ENCODE assay signal across 8 mouse cellular contexts in the genomic region with DNA sequence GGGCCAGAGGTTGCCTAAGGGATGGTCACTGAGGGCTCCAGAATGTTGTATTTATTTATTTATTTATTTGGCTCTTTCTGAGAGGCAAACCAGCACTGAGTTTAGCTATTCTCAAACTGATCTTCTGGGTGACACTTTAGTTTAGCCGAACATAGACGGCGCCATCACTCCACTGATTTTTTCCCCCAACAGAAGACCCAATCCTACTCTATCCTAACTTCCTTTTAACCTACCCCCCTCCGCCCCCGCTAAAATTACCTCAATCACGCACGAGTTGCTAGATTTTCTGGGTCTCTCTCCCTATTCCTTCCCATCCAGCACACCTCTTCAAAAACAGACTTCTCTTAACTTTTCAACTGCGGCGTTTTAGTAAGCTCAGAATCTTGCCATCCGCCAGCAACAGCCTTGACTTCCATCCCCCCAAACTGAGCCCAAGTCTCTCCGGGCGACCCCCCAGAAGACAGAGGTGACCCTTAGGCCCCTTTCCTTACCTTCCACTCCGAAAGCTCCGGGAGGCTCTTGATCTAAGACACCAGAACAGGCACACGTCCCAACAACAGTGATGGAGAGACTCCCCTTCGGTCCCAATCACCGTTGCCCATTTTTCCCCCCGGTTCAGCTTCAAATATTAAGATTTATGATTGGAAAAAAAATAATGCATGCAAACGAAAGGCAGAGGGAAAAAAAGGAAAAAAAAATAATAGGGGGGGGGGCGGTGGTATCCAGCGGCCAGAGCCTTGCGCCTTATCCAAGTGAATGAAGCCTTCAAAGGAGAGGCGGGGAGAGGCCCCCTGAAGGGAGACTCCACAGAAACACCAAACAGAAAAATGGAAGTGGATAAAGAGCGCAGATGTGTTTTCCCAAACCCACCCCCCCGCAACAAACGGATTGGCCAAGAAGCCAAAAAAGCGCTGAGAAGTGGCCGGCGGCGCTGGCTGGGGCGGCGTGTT. TPM values are rescaled to one million over a fixed set of nuclear protein-coding genes. Genes with fewer than 3 reads are reported as not detected.
A peak's percentile ranks its signal among the peaks of the same experiment; 100 is the strongest.
DNase-seq lines count a peak whose midpoint lies in the region; ATAC-seq lines count a peak whose summit lies in the region.

A gene (minus strand): TSS at position 737 of the 950 bp plus-strand sequence.

- no peaks in the 10 kb centered on the region for H3K9me3 ChIP-seq in embryonic facial prominence, embryonic 12.5 days
- H3K9me3 ChIP-seq in midbrain, embryonic 13.5 days = no peaks in the 10 kb centered on the region

- H3K36me3 ChIP-seq in embryonic facial prominence, embryonic 12.5 days = no peaks in the 10 kb centered on the region
- no peaks in the 10 kb centered on the region for H3K36me3 ChIP-seq in midbrain, embryonic 13.5 days

- WGBS in embryonic facial prominence, embryonic 12.5 days = 3% methylated on average over 31 of the region's 32 CpGs
- under 1% methylated on average over 32 of the region's 32 CpGs for WGBS in midbrain, embryonic 13.5 days

- peak within 1 kb of the TSS; percentile 80 for H3K4me2 ChIP-seq in embryonic facial prominence, embryonic 12.5 days (replicated peaks)
- H3K4me2 ChIP-seq in midbrain, embryonic 13.5 days (replicated peaks) = peak within 1 kb of the TSS; percentile 70

- H3K27me3 ChIP-seq in embryonic facial prominence, embryonic 12.5 days = peaks cover 11% of the 10 kb centered on the region; the same call in 1 of the 2 replicates
- no peaks in the 10 kb centered on the region for H3K27me3 ChIP-seq in midbrain, embryonic 13.5 days

- peak within 1 kb of the TSS; percentile 54 for H3K9ac ChIP-seq in embryonic facial prominence, embryonic 12.5 days
- H3K9ac ChIP-seq in midbrain, embryonic 13.5 days (replicated peaks) = peak within 1 kb of the TSS; percentile 79

- DNase-seq in left cerebral cortex, adult 18-20 months (ENCODE audit: low spot score in 2 of 2) = peak; percentile 27 to 41
- DNase-seq in left cerebral cortex, adult 11 months (ENCODE audit: low spot score) = no peak
- peak; percentile 32 to 42 for DNase-seq in layer of hippocampus, adult 8-10 months (ENCODE audit: low spot score in 2 of 2)
- DNase-seq in spleen, postnatal 14 days (ENCODE audit: low spot score in 2 of 2) = no peak
- DNase-seq in thymus, postnatal 14 days = no peak
- no peak for DNase-seq in Muller cell, postnatal 12 days (ENCODE audit: inconsistent ontology term)

- ATAC-seq in embryonic facial prominence, embryonic 12.5 days (ENCODE audit: insufficient number of reproducible peaks, insufficient read depth, low FRiP score, low TSS enrichment) = 0 out of 2 replicates have a peak, but pooled peaks have one; percentile 41
- ATAC-seq in midbrain, embryonic 13.5 days = peak; percentile 53

- H3K4me3 ChIP-seq in embryonic facial prominence, embryonic 12.5 days = peak within 1 kb of the TSS; percentile 52
- peak within 1 kb of the TSS; percentile 71 for H3K4me3 ChIP-seq in midbrain, embryonic 13.5 days (replicated peaks)

- H3K27ac ChIP-seq in embryonic facial prominence, embryonic 12.5 days = peak within 1 kb of the TSS; percentile 57
- H3K27ac ChIP-seq in midbrain, embryonic 13.5 days = peak within 1 kb of the TSS; percentile 93

- H3K4me1 ChIP-seq in embryonic facial prominence, embryonic 12.5 days = peaks cover 6% of the 10 kb centered on the region
- peaks cover 56% of the 10 kb centered on the region for H3K4me1 ChIP-seq in midbrain, embryonic 13.5 days (replicated peaks)

RNA-seq across cellular contexts. Expression of the gene that starts here (rescaled TPM):
- total RNA-seq in left cerebral cortex, adult 18-20 months (2021) = 10 to 100 TPM; 91.4 to 92.2 TPM
- 2.3 and 3.1 TPM in 2 replicates for polyA plus RNA-seq in embryonic facial prominence, embryonic 12.5 days (2016; fragmentation: Nextera tagmentation; extraction: Ambion mirVana)
- total RNA-seq in layer of hippocampus, adult 8-10 months (2022) = 100 to 1,000 TPM; 101 to 114 (median 108) TPM
- polyA plus RNA-seq in midbrain, embryonic 13.5 days (2015; fragmentation: Nextera tagmentation; extraction: Ambion mirVana) = 39.6 and 44.1 TPM in 2 replicates

Comparison
In these comparisons a context has a peak if more than half of its experiments do, and no peak if none do; other contexts are left out.
1. DNase-seq: peak in left cerebral cortex, adult 18-20 months (2 of 2) and layer of hippocampus, adult 8-10 months (2 of 2); none in left cerebral cortex, adult 11 months (single experiment), spleen, postnatal 14 days (0 of 2), thymus, postnatal 14 days (single experiment) and Muller cell, postnatal 12 days (single experiment).